Mouse (Mus musculus) heart, embryonic 11.5 days (tissue): ENCODE data around the gene Hist1h3c. TPM values are rescaled to one million over a fixed set of nuclear protein-coding genes. Genes with fewer than 3 reads are reported as not detected.

ENCODE experiments used
- ATAC-seq: fragments of 200-750 bp; cut with Nextera tagmentation; replicated peaks from 2 replicates; pipeline ENCODE4 v1.8.0; 2017; ENCODE audit warnings: moderate library complexity; ENCODE audit not compliant: insufficient number of reproducible peaks, low FRiP score, low TSS enrichment
- H3K27ac ChIP-seq: fragments of 300-500 bp; sonication (generic); 2 replicates; pipeline ENCODE4 v1.5.1; 2014; ENCODE audit warnings: mild to moderate bottlenecking, low read depth, low read length
- H3K27me3 ChIP-seq: fragments of 300-500 bp; sonication (generic); 2 replicates; pipeline ENCODE4 v1.6.1; 2014; ENCODE audit warnings: mild to moderate bottlenecking, low read length, mixed read lengths; ENCODE audit not compliant: control insufficient read depth, insufficient read depth
- H3K36me3 ChIP-seq: fragments of 300-500 bp; sonication (generic); 2 replicates; pipeline ENCODE4 v1.6.1; 2014; ENCODE audit warnings: mild to moderate bottlenecking, low read length, moderate library complexity, mixed read lengths; ENCODE audit not compliant: control insufficient read depth, insufficient read depth
- H3K4me1 ChIP-seq: fragments of 300-500 bp; sonication (generic); 2 replicates; pipeline ENCODE4 v1.6.1; 2014; ENCODE audit warnings: low read length; ENCODE audit not compliant: control insufficient read depth, insufficient read depth
- H3K4me2 ChIP-seq: fragments of 300-500 bp; sonication (generic); 2 replicates; pipeline ENCODE4 v1.6.1; 2014; ENCODE audit warnings: mild to moderate bottlenecking, moderate library complexity
- H3K4me3 ChIP-seq: fragments of 300-500 bp; sonication (generic); 2 replicates; pipeline ENCODE4 v1.5.1; 2014; ENCODE audit warnings: low read depth, low read length
- H3K9ac ChIP-seq: fragments of 300-500 bp; sonication (generic); 2 replicates; pipeline ENCODE4 v1.6.1; 2014; ENCODE audit warnings: mild to moderate bottlenecking, low read depth, low read length, moderate library complexity
- H3K9me3 ChIP-seq: fragments of 300-500 bp; sonication (generic); replicated peaks from 2 replicates; pipeline ENCODE4 v1.6.1; 2016; ENCODE audit warnings: low read length; ENCODE audit not compliant: control insufficient read depth
- WGBS: fragments of 180-500 bp; shearing (Covaris S2); extraction: QIAGEN DNeasy Blood & Tissue Kit; methylation state at CpG from one replicate; pipeline ENCODE4 v1.1.7; 2014; ENCODE audit not compliant: insufficient replicate concordance; 5-methylcytosine and 5-hydroxymethylcytosine counted together
- microRNA-seq: library from miRNA; unstranded; fragments of <30 nt; microRNA quantifications from one replicate; pipeline ENCODE4, GENCODE M21; 2016; ENCODE audit warnings: borderline number of aligned reads
- polyA plus RNA-seq: library from polyadenylated mRNA; unstranded; fragments of >200 nt; fragmentation: Nextera tagmentation; extraction: Ambion mirVana; gene quantifications from 2 replicates; pipeline ENCODE4 v1.2.1, GENCODE M21; 2014

Hist1h3c gene
- polyA plus RNA-seq, 1 experiment from 2014 or later: 4.1 TPM

GRCm38 (mm10) chr13:23698300-23698693 lies 47.1 kb downstream of the Hist1h3c start, which contains the start of gene Hist1h4c:
Hist1h4c (minus strand) TSS chr13:23698454.
- Histone ChIP-seq H3K27ac (peak within 1 kb of the TSS; percentile 91), H3K27me3 (no peaks in the 10 kb centered on the region), H3K36me3 (no peaks in the 10 kb centered on the region), H3K4me1 (no peaks in the 10 kb centered on the region; the same call in 1 of the 2 replicates), H3K9ac (peak within 1 kb of the TSS; percentile 74), H3K4me3 (peak within 1 kb of the TSS; percentile 45), H3K4me2 (peak within 1 kb of the TSS; percentile 70), H3K9me3 (no peaks in the 10 kb centered on the region)
- peak; percentile 92 for ATAC-seq
- WGBS: under 1% methylated on average over 20 of the region's 22 CpGs

- ATAC-seq: peak; percentile 36
- no peaks in the 10 kb centered on the region for H3K9me3 ChIP-seq
These were observed 47.7 kb downstream of the Hist1h3c start for GRCm38 (mm10) chr13:23697491-23698299.

GRCm38 (mm10) chr13:23696061-23696474 lies 49.3 kb downstream of the Hist1h3c start:
- Histone ChIP-seq H3K4me2 (peak overlapping the region; percentile 49), H3K27me3 (no peaks in the 10 kb centered on the region), H3K27ac (no peak overlapping the region), H3K9me3 (no peaks in the 10 kb centered on the region), H3K9ac (peak overlapping the region; percentile 39; the same call in 1 of the 2 replicates), H3K4me3 (0 out of 2 replicates have a peak overlapping the region, but pooled peaks have one; percentile 16), H3K36me3 (no peaks in the 10 kb centered on the region), H3K4me1 (no peaks in the 10 kb centered on the region; the same call in 1 of the 2 replicates)
- no peak for ATAC-seq
- WGBS: 46% methylated on average over 15 of the region's 15 CpGs

More at GRCm38 (mm10) chr13:23697491-23698299, 47.7 kb downstream of the Hist1h3c start:
- H3K4me3 ChIP-seq: peak overlapping the region; percentile 45
- no peaks in the 10 kb centered on the region; the same call in 1 of the 2 replicates for H3K4me1 ChIP-seq
- H3K27me3 ChIP-seq: no peaks in the 10 kb centered on the region
- peak overlapping the region; percentile 74 for H3K9ac ChIP-seq
- H3K27ac ChIP-seq: peak overlapping the region; percentile 91
- H3K36me3 ChIP-seq: no peaks in the 10 kb centered on the region
- H3K4me2 ChIP-seq: peak overlapping the region; percentile 70
- whole genome bisulfite sequencing: under 1% methylated on average over 21 of the region's 32 CpGs

- H3K4me2 ChIP-seq: peak within 1 kb of the TSS; percentile 49
- no peak within 1 kb of the TSS for H3K27ac ChIP-seq
- H3K9me3 ChIP-seq: no peaks in the 10 kb centered on the region
- no peaks in the 10 kb centered on the region for H3K27me3 ChIP-seq
- H3K4me3 ChIP-seq: 0 out of 2 replicates have a peak within 1 kb of the TSS, but pooled peaks have one; percentile 16
- 37% methylated on average over 11 of the region's 13 CpGs for WGBS
- ATAC-seq: no peak
- H3K4me1 ChIP-seq: no peaks in the 10 kb centered on the region; the same call in 1 of the 2 replicates
- H3K9ac ChIP-seq: peak within 1 kb of the TSS; percentile 39; the same call in 1 of the 2 replicates
- no peaks in the 10 kb centered on the region for H3K36me3 ChIP-seq
These were observed 49.9 kb downstream of the Hist1h3c start, which contains the start of gene Hist1h1t for GRCm38 (mm10) chr13:23695514-23695913. Hist1h1t (plus strand) TSS chr13:23695814.

Small RNAs within 50 kb of the gene (microRNA-seq; reads per million reads assigned to microRNA genes)
- gene Gm44314: not detected
- 0.34 reads per million for gene Gm44484

Other genes with a start within 250 kb of the Hist1h3c start
- gene Hist1h4h, start 214.6 kb downstream of the Hist1h3c start, polyA plus RNA-seq: 2.1 and 3.4 TPM in 2 replicates
- gene Hist1h2af, start 211.7 kb downstream of the Hist1h3c start, polyA plus RNA-seq: 1.4 and 2.3 TPM in 2 replicates
- 2.8 and 3.1 TPM in 2 replicates for gene Hist1h3g, start 210.2 kb downstream of the Hist1h3c start, polyA plus RNA-seq
- gene Hist1h2bh, start 202.2 kb downstream of the Hist1h3c start, polyA plus RNA-seq: 0.43 and 0.66 TPM in 2 replicates
- 0.19 TPM in 1 of 2 replicates, not detected in the other for gene Hist1h3f, start 201.6 kb downstream of the Hist1h3c start, polyA plus RNA-seq
- gene Hist1h4f, start 194.0 kb downstream of the Hist1h3c start, polyA plus RNA-seq: not detected in 2 replicates
- gene Hist1h1d, start 192.3 kb downstream of the Hist1h3c start, polyA plus RNA-seq: 0.15 and 0.27 TPM in 2 replicates
- gene Hist1h3e, start 183.2 kb downstream of the Hist1h3c start, polyA plus RNA-seq: 2.6 and 3.0 TPM in 2 replicates
- 27.6 and 34.5 TPM in 2 replicates for gene Hist1h2ae, start 174.4 kb downstream of the Hist1h3c start, polyA plus RNA-seq
- 2.3 and 6.5 TPM in 2 replicates for gene Hist1h2bg, start 174.2 kb downstream of the Hist1h3c start, polyA plus RNA-seq
- gene Hist1h2bf, start 171.4 kb downstream of the Hist1h3c start, polyA plus RNA-seq: 1.3 and 2.6 TPM in 2 replicates
- gene Hist1h2ad, start 171.2 kb downstream of the Hist1h3c start, polyA plus RNA-seq: 0.44 and 1.3 TPM in 2 replicates
- 2.9 and 4.6 TPM in 2 replicates for gene Hist1h3d, start 169.8 kb downstream of the Hist1h3c start, polyA plus RNA-seq
- gene Hist1h4d, start 164.0 kb downstream of the Hist1h3c start, polyA plus RNA-seq: 42.3 and 51.7 TPM in 2 replicates
- gene Hist1h2be, start 124.5 kb downstream of the Hist1h3c start, polyA plus RNA-seq: 1.5 and 2.4 TPM in 2 replicates
- 8.4 and 11.1 TPM in 2 replicates for gene Hist1h1e, start 123.0 kb downstream of the Hist1h3c start, polyA plus RNA-seq
- 0.52 and 0.62 TPM in 2 replicates for gene Hist1h2ac, start 61.7 kb downstream of the Hist1h3c start, polyA plus RNA-seq
- gene Hist1h2bc, start 61.4 kb downstream of the Hist1h3c start, polyA plus RNA-seq: 31.3 and 31.9 TPM in 2 replicates
- gene Hist1h1t, start 49.8 kb downstream of the Hist1h3c start, polyA plus RNA-seq: not detected in 2 replicates
- 0.69 and 2.7 TPM in 2 replicates for gene Hist1h4c, start 47.1 kb downstream of the Hist1h3c start, polyA plus RNA-seq
- gene Hfe, start 34.7 kb downstream of the Hist1h3c start, polyA plus RNA-seq: 8.2 and 9.9 TPM in 2 replicates
- gene Hist1h1c, start 6.8 kb downstream of the Hist1h3c start, polyA plus RNA-seq: 24.6 TPM in 2 replicates
- gene Hist1h2bb, start 1.1 kb upstream of the Hist1h3c start, polyA plus RNA-seq: 1.2 and 2.7 TPM in 2 replicates
- gene Hist1h2ab, start 5.5 kb upstream of the Hist1h3c start, polyA plus RNA-seq: 16.7 and 18.1 TPM in 2 replicates
- gene Hist1h3b, start 6.7 kb upstream of the Hist1h3c start, polyA plus RNA-seq: 2.7 and 3.7 TPM in 2 replicates
- gene Hist1h4b, start 11.4 kb upstream of the Hist1h3c start, polyA plus RNA-seq: 2.2 and 2.7 TPM in 2 replicates
- gene Hist1h4a, start 15.6 kb upstream of the Hist1h3c start, polyA plus RNA-seq: 1.0 TPM in 1 of 2 replicates, not detected in the other
- gene Hist1h3a, start 16.8 kb upstream of the Hist1h3c start, polyA plus RNA-seq: 2.5 and 4.0 TPM in 2 replicates
- 0.31 and 0.67 TPM in 2 replicates for gene Hist1h1a, start 18.1 kb upstream of the Hist1h3c start, polyA plus RNA-seq
- 0.24 TPM in 1 of 2 replicates, not detected in the other for gene Trim38, start 24.3 kb upstream of the Hist1h3c start, polyA plus RNA-seq
- gene Slc17a2, start 61.4 kb upstream of the Hist1h3c start, polyA plus RNA-seq: not detected in 2 replicates
- not detected in 2 replicates for gene Slc17a3, start 93.8 kb upstream of the Hist1h3c start, polyA plus RNA-seq
- not detected in 2 replicates for gene Slc17a1, start 122.1 kb upstream of the Hist1h3c start, polyA plus RNA-seq
- not detected in 2 replicates for gene Slc17a4, start 169.4 kb upstream of the Hist1h3c start, polyA plus RNA-seq
- gene Hist1h2ba, start 188.6 kb upstream of the Hist1h3c start, polyA plus RNA-seq: not detected in 2 replicates
- not detected in 2 replicates for gene Hist1h2aa, start 188.9 kb upstream of the Hist1h3c start, polyA plus RNA-seq
- gene Scgn, start 245.6 kb upstream of the Hist1h3c start, polyA plus RNA-seq: not detected in 2 replicates